Mouse (Mus musculus): ENCODE measurements around the gene Fcrl5. TPM values are rescaled to one million over a fixed set of nuclear protein-coding genes. Genes with fewer than 3 reads are reported as not detected.

Fcrl5 gene
- polyA plus RNA-seq, 1 experiment = not detected

- TF ChIP-seq CEBPB (IDR thresholded peaks at IDR 0.05; ENCODE audit: low read depth) (no peak), FOSL1 (IDR thresholded peaks at IDR 0.05; ENCODE audit: insufficient read depth, low read length, poor library complexity, severe bottlenecking) (no peak), MYOD1 (IDR thresholded peaks at IDR 0.05; ENCODE audit: control insufficient read depth, insufficient read length, low read depth) (no peak), MYOG (IDR thresholded peaks at IDR 0.05; ENCODE audit: control insufficient read depth, extremely low read depth, insufficient read length) (no peak), USF1 (IDR thresholded peaks at IDR 0.05; ENCODE audit: low read depth) (no peak), CTCF (IDR thresholded peaks at IDR 0.05; ENCODE audit: control insufficient read depth, insufficient read depth, insufficient read length) (no peak), MAX (IDR thresholded peaks at IDR 0.05) (no peak)
- peaks cover 14% of the 10 kb centered on the region for H3K79me3 ChIP-seq (ENCODE audit: low read depth)
- no peaks in the 10 kb centered on the region for H3K27me3 ChIP-seq (ENCODE audit: control insufficient read depth, insufficient read depth, insufficient read length)
- H3K4me3 ChIP-seq (ENCODE audit: insufficient read depth, poor library complexity, severe bottlenecking) = no peak overlapping the region
- peaks cover 19% of the 10 kb centered on the region for H3K79me2 ChIP-seq (ENCODE audit: control insufficient read depth, insufficient read depth)
- no peak overlapping the region for H3ac ChIP-seq (ENCODE audit: control insufficient read depth, insufficient read length, low read depth)
- peaks cover 28% of the 10 kb centered on the region for H3K36me3 ChIP-seq (ENCODE audit: control insufficient read depth, insufficient read depth)
Measured at GRCm38 (mm10) chr3:87527139-87527538, 91.6 kb downstream of the Fcrl5 start.

GRCm38 (mm10) chr3:87528021-87528420 is 92.4 kb downstream of the Fcrl5 start:
- Histone ChIP-seq H3K79me3 (ENCODE audit: low read depth) (peaks cover 14% of the 10 kb centered on the region), H3K36me3 (ENCODE audit: control insufficient read depth, insufficient read depth) (peaks cover 31% of the 10 kb centered on the region), H3ac (ENCODE audit: control insufficient read depth, insufficient read length, low read depth) (no peak overlapping the region), H3K4me3 (ENCODE audit: insufficient read depth, poor library complexity, severe bottlenecking) (no peak overlapping the region), H3K27me3 (ENCODE audit: control insufficient read depth, insufficient read depth, insufficient read length) (no peaks in the 10 kb centered on the region), H3K79me2 (ENCODE audit: control insufficient read depth, insufficient read depth) (peaks cover 19% of the 10 kb centered on the region)
- no peak for TF ChIP-seq MAX (IDR thresholded peaks at IDR 0.05)
- TF ChIP-seq MYOG (IDR thresholded peaks at IDR 0.05; ENCODE audit: control insufficient read depth, extremely low read depth, insufficient read length) = no peak
- TF ChIP-seq FOSL1 (IDR thresholded peaks at IDR 0.05; ENCODE audit: insufficient read depth, low read length, poor library complexity, severe bottlenecking) = no peak
- no peak for TF ChIP-seq CEBPB (IDR thresholded peaks at IDR 0.05; ENCODE audit: low read depth)
- no peak for TF ChIP-seq MYOD1 (IDR thresholded peaks at IDR 0.05; ENCODE audit: control insufficient read depth, insufficient read length, low read depth)
- no peak for TF ChIP-seq CTCF (IDR thresholded peaks at IDR 0.05; ENCODE audit: control insufficient read depth, insufficient read depth, insufficient read length)
- TF ChIP-seq USF1 (IDR thresholded peaks at IDR 0.05; ENCODE audit: low read depth) = no peak

GRCm38 (mm10) chr3:87528841-87529240 is 93.3 kb downstream of the Fcrl5 start:
- Histone ChIP-seq H3K4me3 (ENCODE audit: insufficient read depth, poor library complexity, severe bottlenecking) (no peak overlapping the region), H3K79me2 (ENCODE audit: control insufficient read depth, insufficient read depth) (peaks cover 19% of the 10 kb centered on the region), H3ac (ENCODE audit: control insufficient read depth, insufficient read length, low read depth) (no peak overlapping the region), H3K36me3 (ENCODE audit: control insufficient read depth, insufficient read depth) (peaks cover 39% of the 10 kb centered on the region), H3K27me3 (ENCODE audit: control insufficient read depth, insufficient read depth, insufficient read length) (no peaks in the 10 kb centered on the region), H3K79me3 (ENCODE audit: low read depth) (peaks cover 14% of the 10 kb centered on the region)
- no peak for TF ChIP-seq MAX (IDR thresholded peaks at IDR 0.05)

GRCm38 (mm10) chr3:87529568-87529967 is 94.0 kb downstream of the Fcrl5 start:
- H3K79me3 ChIP-seq (ENCODE audit: low read depth) = peaks cover 14% of the 10 kb centered on the region
- peaks cover 19% of the 10 kb centered on the region for H3K79me2 ChIP-seq (ENCODE audit: control insufficient read depth, insufficient read depth)
- no peak overlapping the region for H3ac ChIP-seq (ENCODE audit: control insufficient read depth, insufficient read length, low read depth)
- H3K4me3 ChIP-seq (ENCODE audit: insufficient read depth, poor library complexity, severe bottlenecking) = no peak overlapping the region
- TF ChIP-seq MAX (IDR thresholded peaks at IDR 0.05) = no peak
- peaks cover 40% of the 10 kb centered on the region for H3K36me3 ChIP-seq (ENCODE audit: control insufficient read depth, insufficient read depth)
- H3K27me3 ChIP-seq (ENCODE audit: control insufficient read depth, insufficient read depth, insufficient read length) = no peaks in the 10 kb centered on the region

- Histone ChIP-seq H3K27me3 (ENCODE audit: control insufficient read depth, insufficient read depth, insufficient read length) (no peaks in the 10 kb centered on the region), H3K36me3 (ENCODE audit: control insufficient read depth, insufficient read depth) (peaks cover 44% of the 10 kb centered on the region), H3K79me2 (ENCODE audit: control insufficient read depth, insufficient read depth) (peaks cover 19% of the 10 kb centered on the region), H3ac (ENCODE audit: control insufficient read depth, insufficient read length, low read depth) (no peak overlapping the region), H3K79me3 (ENCODE audit: low read depth) (peaks cover 14% of the 10 kb centered on the region), H3K4me3 (ENCODE audit: insufficient read depth, poor library complexity, severe bottlenecking) (no peak overlapping the region)
- TF ChIP-seq FOSL1 (IDR thresholded peaks at IDR 0.05; ENCODE audit: insufficient read depth, low read length, poor library complexity, severe bottlenecking) (no peak), USF1 (IDR thresholded peaks at IDR 0.05; ENCODE audit: low read depth) (no peak), CEBPB (IDR thresholded peaks at IDR 0.05; ENCODE audit: low read depth) (no peak), CTCF (IDR thresholded peaks at IDR 0.05; ENCODE audit: control insufficient read depth, insufficient read depth, insufficient read length) (no peak), MYOG (IDR thresholded peaks at IDR 0.05; ENCODE audit: control insufficient read depth, extremely low read depth, insufficient read length) (no peak), MYOD1 (IDR thresholded peaks at IDR 0.05; ENCODE audit: control insufficient read depth, insufficient read length, low read depth) (no peak), MAX (IDR thresholded peaks at IDR 0.05) (no peak)
Measured at GRCm38 (mm10) chr3:87530234-87530633, 94.7 kb downstream of the Fcrl5 start.

GRCm38 (mm10) chr3:87533667-87534378 is 98.2 kb downstream of the Fcrl5 start:
- Histone ChIP-seq H3K36me3 (ENCODE audit: control insufficient read depth, insufficient read depth) (peaks cover 45% of the 10 kb centered on the region), H3K4me3 (ENCODE audit: insufficient read depth, poor library complexity, severe bottlenecking) (no peak overlapping the region), H3ac (ENCODE audit: control insufficient read depth, insufficient read length, low read depth) (no peak overlapping the region), H3K79me2 (ENCODE audit: control insufficient read depth, insufficient read depth) (no peaks in the 10 kb centered on the region), H3K79me3 (ENCODE audit: low read depth) (peaks cover 3% of the 10 kb centered on the region), H3K27me3 (ENCODE audit: control insufficient read depth, insufficient read depth, insufficient read length) (no peaks in the 10 kb centered on the region)
- TF ChIP-seq FOSL1 (IDR thresholded peaks at IDR 0.05; ENCODE audit: insufficient read depth, low read length, poor library complexity, severe bottlenecking) = no peak

All from C2C12 (cell line).